In genomic region chr6:25894454-25895250, GRCm38 (mm10) we compare ENCODE assay signal across 13 mouse cellular contexts.
DNase-seq lines count a peak whose midpoint lies in the region; ATAC-seq and TF ChIP-seq lines count a peak whose summit lies in the region.
"Had no signal": no experiment of that assay in that cellular context is flagged by ENCODE, and none has a peak within 500 bp of the region (broad histone marks: within the 10 kb centered on the region; RNA-seq: fewer than 3 reads in every experiment).

No protein-coding gene starts in this region.

- no peak overlapping the region for H3K27ac ChIP-seq in kidney, adult 2 months (ENCODE audit: insufficient read depth, low read depth, low read length)
- H3K27ac ChIP-seq in kidney, embryonic 14.5 days (ENCODE audit: low read depth, low read length), result no peak overlapping the region
- H3K27ac ChIP-seq in CH12.LX (ENCODE audit: insufficient read depth, low read depth), result no peak overlapping the region
- H3K27ac ChIP-seq: embryonic facial prominence, embryonic 12.5 days; forebrain, embryonic 13.5 days; heart, embryonic 13.5 days had no signal

- TF ChIP-seq EP300 in CH12.LX (IDR thresholded peaks at IDR 0.05; ENCODE audit: low read length), result no peak

- no peaks in the 10 kb centered on the region for H3K79me2 ChIP-seq in CH12.LX (replicated peaks; ENCODE audit: control insufficient read depth, extremely low read depth, insufficient read depth, poor library complexity, severe bottlenecking)

- DNase-seq in kidney, adult 2 months, result peak; percentile 64
- DNase-seq in 416B (ENCODE audit: low read depth) (peak; percentile 9), CH12.LX (ENCODE audit: extremely low read depth) (peak; percentile 31)
- peak; percentile 22 for DNase-seq in embryo, embryonic 10.5 days (ENCODE audit: low spot score)
- no peak for DNase-seq in gastrocnemius, postnatal 10 days
- DNase-seq in heart, postnatal 25 days (ENCODE audit: low spot score), result no peak
- DNase-seq: adrenal gland, adult 8-10 months; gastrocnemius, postnatal 25 days had no signal

- intact Hi-C loops in heart, postnatal 25 days (cut with DNase I), result no loop called here

- in situ Hi-C loops in CH12.LX (cut with MboI; ENCODE audit: low pct_ligation_motif_present, low pct_unique_long_range_greater_than_20kb, low sequenced_read_pairs), result no loop called here

- H3K27me3 ChIP-seq in kidney, adult 2 months (replicated peaks; ENCODE audit: control insufficient read depth, insufficient read depth, low read length), result no peaks in the 10 kb centered on the region
- H3K27me3 ChIP-seq in kidney, embryonic 14.5 days (ENCODE audit: control insufficient read depth, insufficient read depth, low read length), result no peaks in the 10 kb centered on the region
- no peaks in the 10 kb centered on the region for H3K27me3 ChIP-seq in CH12.LX (replicated peaks)
- H3K27me3 ChIP-seq: embryonic facial prominence, embryonic 12.5 days; forebrain, embryonic 13.5 days; heart, embryonic 13.5 days had no signal

- 49% methylated on average over 5 of the region's 5 CpGs for WGBS in kidney, adult 2 months
- 70% methylated on average over 5 of the region's 5 CpGs for WGBS in kidney, embryonic 14.5 days

- H3K9me3 ChIP-seq in kidney, embryonic 14.5 days (ENCODE audit: control insufficient read depth, low read length), result no peaks in the 10 kb centered on the region; the same call in 1 of the 2 replicates
- H3K9me3 ChIP-seq in CH12.LX (replicated peaks; ENCODE audit: low read length), result peaks cover 3% of the 10 kb centered on the region
- H3K9me3 ChIP-seq: embryonic facial prominence, embryonic 12.5 days; forebrain, embryonic 13.5 days; heart, embryonic 13.5 days had no signal

- H3K36me3 ChIP-seq in kidney, adult 2 months (ENCODE audit: control insufficient read depth, insufficient read depth, low read length), result no peaks in the 10 kb centered on the region
- H3K36me3 ChIP-seq in kidney, embryonic 14.5 days (ENCODE audit: control insufficient read depth, insufficient read depth, low read length), result no peaks in the 10 kb centered on the region
- H3K36me3 ChIP-seq in CH12.LX (replicated peaks in 1 of 2; ENCODE audit: control insufficient read depth in 1 of 2, insufficient read depth in 1 of 2, low read length in 1 of 2), result no peaks in the 10 kb centered on the region
- H3K36me3 ChIP-seq: embryonic facial prominence, embryonic 12.5 days; heart, embryonic 13.5 days had no signal

- no peaks in the 10 kb centered on the region for H3K4me1 ChIP-seq in kidney, adult 2 months (ENCODE audit: control insufficient read depth, insufficient read depth, low read length)
- H3K4me1 ChIP-seq in kidney, embryonic 14.5 days (ENCODE audit: control insufficient read depth, insufficient read depth, low read length), result no peaks in the 10 kb centered on the region
- H3K4me1 ChIP-seq in CH12.LX (ENCODE audit: control insufficient read depth in 1 of 2, insufficient read depth in 2 of 2), result peaks cover 0 to 10% of the 10 kb centered on the region in 2 experiments; a peak in 2 of 4 replicates
- H3K4me1 ChIP-seq: embryonic facial prominence, embryonic 12.5 days; forebrain, embryonic 13.5 days; heart, embryonic 13.5 days had no signal

- TF ChIP-seq POLR2A in kidney, adult 2 months (IDR thresholded peaks at IDR 0.05; ENCODE audit: low read depth, low read length), result no peak
- TF ChIP-seq POLR2A in CH12.LX (IDR thresholded peaks at IDR 0.05; ENCODE audit: low read depth, low read length), result no peak

- H3K4me3 ChIP-seq in kidney, adult 2 months (ENCODE audit: insufficient read depth, low read depth, low read length), result no peak overlapping the region
- no peak overlapping the region for H3K4me3 ChIP-seq in kidney, embryonic 14.5 days (ENCODE audit: low read length)
- no peak overlapping the region for H3K4me3 ChIP-seq in CH12.LX (replicated peaks in 1 of 3; ENCODE audit: low read depth in 2 of 3, low read length in 2 of 3, poor library complexity in 1 of 3)
- H3K4me3 ChIP-seq: embryonic facial prominence, embryonic 12.5 days; forebrain, embryonic 13.5 days; heart, embryonic 13.5 days had no signal

- H3K9ac ChIP-seq in kidney, embryonic 14.5 days (ENCODE audit: low read depth, low read length), result no peak overlapping the region
- H3K9ac ChIP-seq in CH12.LX (ENCODE audit: insufficient read depth, low read depth), result no peak overlapping the region
- H3K9ac ChIP-seq: embryonic facial prominence, embryonic 12.5 days; forebrain, embryonic 13.5 days; heart, embryonic 13.5 days had no signal

- TF ChIP-seq CTCF in kidney, adult 2 months (conservative IDR thresholded peaks at IDR 0.05; ENCODE audit: insufficient read depth, insufficient read length, low read depth, low read length), result no peak
- TF ChIP-seq CTCF in CH12.LX (conservative IDR thresholded peaks at IDR 0.05 in 1 of 2, IDR thresholded peaks at IDR 0.05 in 1 of 2; ENCODE audit: low read depth in 2 of 2, low read length in 2 of 2), result peak in 1 of 2 experiments; percentile 61; a peak in 2 of 4 replicates

- dilution Hi-C loops in CH12.LX (cut with MboI; ENCODE audit: extremely low pct_ligation_motif_present, extremely low pct_unique_long_range_greater_than_20kb, low sequenced_read_pairs), result no loop called here

- TF ChIP-seq RAD21 in CH12.LX (IDR thresholded peaks at IDR 0.05; ENCODE audit: low read depth, low read length), result peak; percentile 74

- H3K4me2 ChIP-seq in kidney, embryonic 14.5 days (replicated peaks; ENCODE audit: low read depth, low read length), result no peak overlapping the region
- no peak overlapping the region for H3K4me2 ChIP-seq in CH12.LX (ENCODE audit: insufficient read depth, low read depth, poor library complexity, severe bottlenecking)
- H3K4me2 ChIP-seq: embryonic facial prominence, embryonic 12.5 days; forebrain, embryonic 13.5 days; heart, embryonic 13.5 days had no signal

- ATAC-seq in kidney, embryonic 14.5 days (ENCODE audit: low FRiP score, low TSS enrichment), result no peak
- ATAC-seq: forebrain, embryonic 13.5 days; intestine, embryonic 16.5 days had no signal

TF ChIP-seq in CH12.LX, 34 proteins besides CTCF, POLR2A, EP300 and RAD21:
- TF ChIP-seq IRF4 (IDR thresholded peaks at IDR 0.05; ENCODE audit: low read depth, low read length) (no peak), SMC3 (IDR thresholded peaks at IDR 0.05; ENCODE audit: low read depth, low read length) (peak; percentile 35; the same call in 1 of the 2 replicates), SIN3A (IDR thresholded peaks at IDR 0.05; ENCODE audit: low read length) (no peak), CHD2 (IDR thresholded peaks at IDR 0.05; ENCODE audit: low read length) (no peak), POLR2AphosphoS2 (IDR thresholded peaks at IDR 0.05; ENCODE audit: low read depth, low read length) (no peak), MAX (IDR thresholded peaks at IDR 0.05; ENCODE audit: low read length) (no peak), GABPA (IDR thresholded peaks at IDR 0.05; ENCODE audit: insufficient replicate concordance, low read depth, low read length) (no peak)

Comparison
In these comparisons a context has a peak if more than half of its experiments do, and no peak if none do; other contexts are left out.
1. DNase-seq: peak in kidney, adult 2 months (single experiment), 416B (single experiment), CH12.LX (single experiment) and embryo, embryonic 10.5 days (single experiment); none in gastrocnemius, postnatal 10 days (single experiment) and heart, postnatal 25 days (single experiment).